Mouse (Mus musculus) ES-Bruce4 (cell line): Measurements from ENCODE around the gene Cblb. TPM values are rescaled to one million over a fixed set of nuclear protein-coding genes. Genes with fewer than 3 reads are reported as not detected.

Source experiments
- H3K27ac ChIP-seq: 2 replicates; pipeline ENCODE4 v1.5.1; 2012; ENCODE audit warnings: low read length, inconsistent platforms; ENCODE audit not compliant: insufficient read depth
- H3K27me3 ChIP-seq: 2 replicates; pipeline ENCODE4 v1.6.1; 2012; ENCODE audit warnings: mild to moderate bottlenecking, low read length, inconsistent platforms; ENCODE audit not compliant: control insufficient read depth, poor library complexity, insufficient read depth, severe bottlenecking
- H3K36me3 ChIP-seq: 2 replicates; pipeline ENCODE4 v1.6.1; 2012; ENCODE audit warnings: inconsistent platforms, mild to moderate bottlenecking, low read length, moderate library complexity; ENCODE audit not compliant: control insufficient read depth, poor library complexity, insufficient read depth, severe bottlenecking
- H3K4me1 ChIP-seq: one replicate; pipeline ENCODE4 v1.8.1; 2011; ENCODE audit warnings: low read length; ENCODE audit not compliant: control insufficient read depth, insufficient read depth
- H3K4me3 ChIP-seq: 2 replicates; pipeline ENCODE4 v1.5.1; 2011; ENCODE audit warnings: low read depth, mild to moderate bottlenecking, low read length
- H3K9ac ChIP-seq: 2 replicates; pipeline ENCODE4 v1.6.1; 2012; ENCODE audit warnings: low read depth, mild to moderate bottlenecking, inconsistent platforms; ENCODE audit not compliant: poor library complexity, severe bottlenecking
- H3K9me3 ChIP-seq: replicated peaks from 2 replicates; pipeline ENCODE4 v1.6.1; 2012; ENCODE audit warnings: mild to moderate bottlenecking, low read length, inconsistent platforms; ENCODE audit not compliant: control insufficient read depth, poor library complexity, insufficient read depth, severe bottlenecking
- CTCF ChIP-seq: IDR thresholded peaks from one replicate; pipeline ENCODE4 v1.8.1; 2011; ENCODE audit warnings: low read depth, low read length
- EP300 ChIP-seq: IDR thresholded peaks from 2 replicates; pipeline ENCODE4 v1.6.1; 2011; ENCODE audit warnings: low read depth, low read length; ENCODE audit not compliant: insufficient read depth
- POLR2A ChIP-seq: IDR thresholded peaks from one replicate; pipeline ENCODE4 v1.8.1; 2011; ENCODE audit warnings: low read length; ENCODE audit not compliant: insufficient read depth
- polyA plus RNA-seq: library from polyadenylated mRNA; stranded (reverse); fragments of >200 nt; gene quantifications from 2 replicates; pipeline ENCODE4 v1.2.4, GENCODE M21; 2011; ENCODE audit warnings: low read depth; ENCODE audit not compliant: missing spikeins, insufficient read depth, insufficient read length

The Cblb gene
- polyA plus RNA-seq, 1 experiment = 21.1 TPM

DNA sequence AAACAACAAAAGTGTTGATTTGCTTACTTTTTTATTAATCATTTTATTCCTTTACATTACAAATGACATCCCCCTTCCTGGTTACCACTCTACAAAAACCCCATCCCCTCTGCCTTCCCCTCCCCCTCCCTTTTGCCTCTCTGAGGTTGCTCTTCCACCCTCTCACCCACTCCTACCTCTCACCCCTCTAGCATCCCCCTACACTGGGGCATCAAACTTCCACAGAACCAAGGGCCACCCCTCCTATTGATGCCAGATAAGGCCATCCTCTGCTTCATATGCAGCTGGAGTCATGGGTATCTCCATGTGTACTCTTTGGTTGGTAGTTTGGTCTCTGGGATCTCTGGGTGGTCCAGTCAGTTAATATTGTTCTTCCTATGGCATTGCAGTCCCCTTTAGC, 93.9 kb downstream of the Cblb start:
- no peak overlapping the region for H3K9ac ChIP-seq
- no peak overlapping the region for H3K27ac ChIP-seq
- H3K9me3 ChIP-seq = no peaks in the 10 kb centered on the region
- no peaks in the 10 kb centered on the region for H3K27me3 ChIP-seq
- no peaks in the 10 kb centered on the region for H3K36me3 ChIP-seq
- no peak overlapping the region for H3K4me3 ChIP-seq
- no peak for TF ChIP-seq CTCF
- TF ChIP-seq POLR2A = no peak
- no peak for TF ChIP-seq EP300
- H3K4me1 ChIP-seq = no peaks in the 10 kb centered on the region

- Histone ChIP-seq H3K4me3 (no peak overlapping the region), H3K9ac (no peak overlapping the region), H3K27ac (no peak overlapping the region), H3K36me3 (no peaks in the 10 kb centered on the region), H3K4me1 (no peaks in the 10 kb centered on the region), H3K9me3 (no peaks in the 10 kb centered on the region), H3K27me3 (no peaks in the 10 kb centered on the region)
- TF ChIP-seq EP300 (no peak), CTCF (no peak), POLR2A (no peak)
Measured at GRCm38 (mm10) chr16:52125896-52126295, 94.9 kb downstream of the Cblb start.

DNA sequence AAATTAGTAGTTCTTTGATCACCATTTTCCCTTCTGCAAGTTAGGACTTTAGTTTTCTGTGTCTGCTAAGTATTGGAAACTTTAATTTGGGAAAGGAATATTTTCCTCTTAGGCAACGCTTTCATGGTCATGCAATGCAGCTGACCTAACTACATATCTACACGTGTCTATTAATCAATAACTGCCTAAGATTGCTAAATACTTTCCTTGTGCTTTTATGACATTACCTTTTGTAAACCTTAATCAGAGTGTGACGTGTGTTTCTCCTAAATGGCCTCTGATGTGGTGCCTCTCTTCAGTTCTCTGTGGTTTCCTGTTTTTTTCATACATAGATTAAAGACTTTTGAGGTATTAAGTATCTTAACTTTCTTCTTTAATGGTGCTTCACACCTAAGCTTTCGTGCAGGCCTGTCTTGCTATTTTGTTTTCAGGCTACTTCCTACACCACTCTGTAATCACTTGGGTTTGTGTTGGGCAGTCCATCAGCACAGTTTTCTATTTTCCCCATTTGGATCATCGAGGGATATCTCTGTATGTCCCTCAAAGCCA, 98.4 kb downstream of the Cblb start:
- H3K36me3 ChIP-seq = no peaks in the 10 kb centered on the region
- H3K9ac ChIP-seq = no peak overlapping the region
- TF ChIP-seq CTCF = no peak
- no peak for TF ChIP-seq POLR2A
- no peak for TF ChIP-seq EP300
- no peaks in the 10 kb centered on the region for H3K9me3 ChIP-seq
- no peaks in the 10 kb centered on the region for H3K27me3 ChIP-seq
- H3K27ac ChIP-seq = no peak overlapping the region
- no peaks in the 10 kb centered on the region for H3K4me1 ChIP-seq
- H3K4me3 ChIP-seq = no peak overlapping the region

GRCm38 (mm10) chr16:52132808-52133490, 101.9 kb downstream of the Cblb start:
- Histone ChIP-seq H3K9ac (no peak overlapping the region), H3K4me1 (no peaks in the 10 kb centered on the region), H3K36me3 (no peaks in the 10 kb centered on the region), H3K27ac (no peak overlapping the region), H3K27me3 (no peaks in the 10 kb centered on the region), H3K9me3 (no peaks in the 10 kb centered on the region), H3K4me3 (no peak overlapping the region)
- no peak for TF ChIP-seq EP300
- no peak for TF ChIP-seq CTCF
- TF ChIP-seq POLR2A = no peak

GRCm38 (mm10) chr16:52134631-52135227, 103.7 kb downstream of the Cblb start:
- Histone ChIP-seq H3K27ac (no peak overlapping the region), H3K36me3 (no peaks in the 10 kb centered on the region), H3K9ac (no peak overlapping the region), H3K27me3 (no peaks in the 10 kb centered on the region), H3K4me3 (no peak overlapping the region), H3K4me1 (no peaks in the 10 kb centered on the region), H3K9me3 (no peaks in the 10 kb centered on the region)
- TF ChIP-seq CTCF = no peak
- no peak for TF ChIP-seq POLR2A
- TF ChIP-seq EP300 = no peak

DNA sequence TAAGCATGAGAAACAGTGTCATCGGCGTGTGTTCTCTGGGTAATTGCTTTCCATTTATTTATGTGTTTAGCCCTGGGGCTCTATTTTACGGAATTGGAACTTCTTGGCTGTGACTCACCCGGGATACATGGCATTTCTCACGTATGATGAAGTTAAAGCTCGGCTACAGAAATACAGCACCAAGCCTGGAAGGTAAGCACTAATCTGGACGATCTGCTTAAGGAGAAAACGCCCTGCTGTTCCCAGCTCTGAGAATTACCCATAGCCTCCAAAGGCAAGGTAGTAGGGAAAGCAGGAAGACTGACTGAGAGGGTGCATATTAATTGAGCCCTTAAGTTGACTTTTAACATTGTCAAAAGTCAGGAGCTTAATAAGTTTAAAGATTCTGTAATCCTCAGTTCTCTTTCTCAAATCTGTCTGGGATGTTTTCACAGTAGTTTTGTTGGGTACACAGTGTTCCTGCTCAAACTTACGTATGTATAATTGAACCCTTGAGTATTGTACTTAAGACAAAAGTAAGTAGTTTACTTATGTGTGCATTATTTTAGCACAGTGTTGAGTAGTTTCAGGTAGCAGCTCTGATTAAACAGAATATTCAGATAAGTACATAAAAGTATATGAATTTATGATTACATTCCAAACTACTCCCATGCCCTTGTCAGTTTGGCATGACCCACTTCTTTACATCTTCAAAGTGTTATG, 104.8 kb downstream of the Cblb start:
- H3K4me3 ChIP-seq = no peak overlapping the region
- no peak overlapping the region for H3K9ac ChIP-seq
- H3K27me3 ChIP-seq = no peaks in the 10 kb centered on the region
- no peaks in the 10 kb centered on the region for H3K4me1 ChIP-seq
- TF ChIP-seq CTCF (no peak), POLR2A (no peak), EP300 (no peak)
- H3K9me3 ChIP-seq = no peaks in the 10 kb centered on the region
- no peak overlapping the region for H3K27ac ChIP-seq
- H3K36me3 ChIP-seq = no peaks in the 10 kb centered on the region
